Mouse (Mus musculus) thymus, adult 2 months (tissue): ENCODE results near the gene Itga1.

Source experiments
- CTCF ChIP-seq: fragments of 200-500 bp; IDR thresholded peaks from 2 replicates; pipeline ENCODE4 v1.5.1; 2012; ENCODE audit warnings: mild to moderate bottlenecking, control low read depth, low read length, moderate library complexity, borderline replicate concordance; ENCODE audit not compliant: control insufficient read depth, poor library complexity, insufficient read depth; ENCODE audit errors: extremely low read depth
- POLR2A ChIP-seq: fragments of 200-500 bp; IDR thresholded peaks from 2 replicates; pipeline ENCODE4 v1.6.1; 2012; ENCODE audit warnings: mild to moderate bottlenecking, low read length, control low read depth, moderate library complexity; ENCODE audit not compliant: control insufficient read depth, poor library complexity, insufficient read depth; ENCODE audit errors: extremely low read depth

DNA sequence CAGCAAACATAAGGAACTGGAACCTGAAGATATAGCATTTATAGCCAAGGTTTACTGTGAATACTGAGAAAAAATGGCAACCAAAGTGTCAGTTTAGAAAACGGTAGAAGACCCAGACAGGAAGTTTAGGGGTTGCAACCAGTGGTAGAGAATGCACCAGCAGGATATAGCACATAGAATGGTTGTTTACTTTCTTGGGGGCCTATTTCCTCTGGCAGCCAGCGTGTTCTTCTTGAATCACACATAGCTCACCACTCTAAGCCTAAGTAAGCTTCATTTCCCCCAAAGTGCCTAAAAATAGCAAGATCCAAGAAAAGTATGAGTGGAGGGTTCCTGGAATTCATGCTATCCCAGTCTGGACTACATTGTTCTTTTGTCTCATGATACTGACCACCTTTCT is 59.1 kb downstream of the Itga1 start:
- TF ChIP-seq CTCF (no peak), POLR2A (no peak)
